Mouse (Mus musculus) CH12.LX (cell line): ENCODE results near the gene Atp13a2. TPM values are rescaled to one million over a fixed set of nuclear protein-coding genes. Genes with fewer than 3 reads are reported as not detected.

Source experiments
- DNase-seq: peaks from one replicate; pipeline ENCODE4 v3.0.0-alpha.2; 2013; ENCODE audit errors: extremely low read depth
- H3K27ac ChIP-seq: 2 replicates; pipeline ENCODE4 v1.5.1; 2012; ENCODE audit warnings: low read depth, mild to moderate bottlenecking, control low read depth, moderate library complexity; ENCODE audit not compliant: insufficient read depth
- H3K27me3 ChIP-seq: replicated peaks from 2 replicates; pipeline ENCODE3; 2012; ENCODE audit warnings: inconsistent platforms
- H3K36me3 ChIP-seq, 2 experiments: replicated peaks in 1 of 2; 2 replicates each; pipeline versions ENCODE3 to v1.6.1; 2012; ENCODE audit warnings: inconsistent platforms in 1 of 2, low read length in 1 of 2, mild to moderate bottlenecking in 1 of 2, mixed read lengths in 1 of 2, moderate library complexity in 1 of 2; ENCODE audit not compliant: control insufficient read depth in 1 of 2, insufficient read depth in 1 of 2
- H3K4me1 ChIP-seq, 2 experiments: 2 replicates each; pipeline ENCODE4 v1.6.1; 2012; ENCODE audit warnings: inconsistent platforms in 1 of 2, moderate library complexity in 1 of 2; ENCODE audit not compliant: insufficient read depth in 2 of 2, control insufficient read depth in 1 of 2
- H3K4me2 ChIP-seq: 2 replicates; pipeline ENCODE4 v1.6.1; 2012; ENCODE audit warnings: low read depth, mild to moderate bottlenecking, control low read depth; ENCODE audit not compliant: poor library complexity, insufficient read depth, severe bottlenecking
- H3K4me3 ChIP-seq, 3 experiments: fragments of 150-350 bp in 1 of 3; sonication (generic) in 1 of 3; replicated peaks in 1 of 3; 2 replicates each; pipeline versions ENCODE3 to v1.5.1; 2011 to 2012; ENCODE audit warnings: low read depth in 2 of 3, low read length in 2 of 3, mild to moderate bottlenecking in 2 of 3, moderate library complexity in 2 of 3, control low read depth in 1 of 3, improper control_type of control experiment in 1 of 3, inconsistent platforms in 1 of 3, mixed read lengths in 1 of 3; ENCODE audit not compliant: poor library complexity in 1 of 3
- H3K79me2 ChIP-seq: replicated peaks from 2 replicates; pipeline ENCODE4 v1.6.1; 2012; ENCODE audit warnings: mild to moderate bottlenecking, moderate library complexity; ENCODE audit not compliant: control insufficient read depth, poor library complexity, insufficient read depth, severe bottlenecking; ENCODE audit errors: extremely low read depth
- H3K9ac ChIP-seq: 2 replicates; pipeline ENCODE4 v1.6.1; 2012; ENCODE audit warnings: low read depth, mild to moderate bottlenecking, control low read depth, moderate library complexity; ENCODE audit not compliant: insufficient read depth
- H3K9me3 ChIP-seq: replicated peaks from 2 replicates; pipeline ENCODE3; 2012; ENCODE audit warnings: low read length, inconsistent platforms, mixed read lengths
- BHLHE40 ChIP-seq: IDR thresholded peaks from 2 replicates; pipeline ENCODE4 v1.6.1; 2011; ENCODE audit warnings: mild to moderate bottlenecking, low read depth, low read length, improper control_type of control experiment
- CTCF ChIP-seq, 2 experiments: IDR thresholded peaks in 1 of 2; conservative IDR thresholded peaks in 1 of 2; 2 replicates each; pipeline ENCODE4 v1.5.1; 2011 to 2012; ENCODE audit warnings: low read depth in 2 of 2, low read length in 2 of 2, improper control_type of control experiment in 1 of 2, inconsistent platforms in 1 of 2, mild to moderate bottlenecking in 1 of 2, moderate library complexity in 1 of 2
- HCFC1 ChIP-seq: IDR thresholded peaks from 2 replicates; pipeline ENCODE4 v1.6.1; 2012; ENCODE audit warnings: low read depth, mild to moderate bottlenecking, inconsistent platforms, low read length, improper control_type of control experiment
- IRF4 ChIP-seq: IDR thresholded peaks from 2 replicates; pipeline ENCODE4 v1.6.1; 2014; ENCODE audit warnings: low read depth, mild to moderate bottlenecking, inconsistent platforms, low read length, improper control_type of control experiment
- MAZ ChIP-seq: IDR thresholded peaks from 2 replicates; pipeline ENCODE4 v1.6.1; 2012; ENCODE audit warnings: low read depth, mild to moderate bottlenecking, inconsistent platforms, low read length, improper control_type of control experiment, moderate library complexity
- MXI1 ChIP-seq: IDR thresholded peaks from 2 replicates; pipeline ENCODE4 v1.6.1; 2011; ENCODE audit warnings: mild to moderate bottlenecking, low read depth, low read length, improper control_type of control experiment
- MYC ChIP-seq: IDR thresholded peaks from 2 replicates; pipeline ENCODE4 v1.6.1; 2011; ENCODE audit warnings: low read depth, mild to moderate bottlenecking, improper control_type of control experiment, low read length
- RAD21 ChIP-seq: IDR thresholded peaks from 2 replicates; pipeline ENCODE4 v1.6.1; 2011; ENCODE audit warnings: low read depth, mild to moderate bottlenecking, low read length, improper control_type of control experiment, moderate library complexity
- SMC3 ChIP-seq: IDR thresholded peaks from 2 replicates; pipeline ENCODE4 v1.6.1; 2011; ENCODE audit warnings: low read depth, low read length, improper control_type of control experiment
- TBP ChIP-seq: conservative IDR thresholded peaks from 2 replicates; pipeline ENCODE4 v1.6.1; 2011; ENCODE audit warnings: low read depth, low read length, improper control_type of control experiment
- ZC3H11A ChIP-seq: IDR thresholded peaks from 2 replicates; pipeline ENCODE4 v1.6.1; 2012; ENCODE audit warnings: low read depth, mild to moderate bottlenecking, inconsistent platforms, low read length, improper control_type of control experiment
- ZKSCAN1 ChIP-seq: IDR thresholded peaks from 2 replicates; pipeline ENCODE4 v1.6.1; 2012; ENCODE audit warnings: low read depth, inconsistent platforms, low read length, improper control_type of control experiment, borderline replicate concordance
- ZNF384 ChIP-seq: IDR thresholded peaks from 2 replicates; pipeline ENCODE4 v1.6.1; 2012; ENCODE audit warnings: low read depth, low read length, improper control_type of control experiment, inconsistent platforms
- dilution Hi-C: fragments of 300-500 bp; cut with MboI; formaldehyde crosslinking; loops from 2 replicates; pipeline ENCODE4 v1.14.3; 2020; ENCODE audit warnings: low sequenced_read_pairs; ENCODE audit not compliant: extremely low pct_unique_long_range_greater_than_20kb, extremely low pct_ligation_motif_present
- in situ Hi-C: fragments of 300-500 bp; cut with MboI; formaldehyde crosslinking; loops from 3 replicates; pipeline ENCODE4 v1.14.3; 2019; ENCODE audit warnings: low sequenced_read_pairs, low pct_ligation_motif_present, low pct_unique_long_range_greater_than_20kb, mixed read lengths
- polyA plus RNA-seq: library from polyadenylated mRNA; unstranded; fragments of >175 nt; gene quantifications from 2 replicates; pipeline ENCODE4 v1.2.1, GENCODE M21; 2012; ENCODE audit warnings: low read depth; ENCODE audit not compliant: insufficient read length
- total RNA-seq, 2 experiments: library from RNA; depleted of rRNA; stranded (reverse); fragments of 300-350 nt in 1 of 2; fragments of >200 nt in 1 of 2; gene quantifications; 2 replicates each; pipeline ENCODE4 v1.2.3; 2012 to 2014

Atp13a2 gene
- total and polyA plus RNA-seq, 3 experiments, result 22.2 to 54.7 (median 48.5) TPM

GRCm38 (mm10) chr4:140945571-140945970 is 41.1 kb upstream of the Atp13a2 start:
- DNase-seq, result no peak
- H3K4me1 ChIP-seq, result peaks cover 3 to 15% of the 10 kb centered on the region in 2 experiments; a peak in 3 of 4 replicates
- in situ Hi-C loops (no loop called here), dilution Hi-C loops (no loop called here)
- H3K4me3 ChIP-seq, result no peak overlapping the region
- no peak overlapping the region for H3K4me2 ChIP-seq
- no peak overlapping the region for H3K9ac ChIP-seq
- H3K36me3 ChIP-seq, result no peaks in the 10 kb centered on the region
- H3K9me3 ChIP-seq, result peaks cover 17% of the 10 kb centered on the region
- no peaks in the 10 kb centered on the region for H3K79me2 ChIP-seq
- no peak for TF ChIP-seq ZNF384
- no peak for TF ChIP-seq SMC3
- no peak for TF ChIP-seq CTCF (conservative IDR thresholded peaks at IDR 0.05 in 1 of 2, IDR thresholded peaks at IDR 0.05 in 1 of 2; ENCODE audit: low read depth in 2 of 2, low read length in 2 of 2)
- TF ChIP-seq HCFC1, result no peak
- TF ChIP-seq, all 38 proteins: peak for 0
- Histone ChIP-seq H3K27ac (no peak overlapping the region), H3K27me3 (peaks cover 19% of the 10 kb centered on the region)

- H3K27ac ChIP-seq, result no peak overlapping the region
- dilution Hi-C loops, result no loop called here
- H3K9ac ChIP-seq, result no peak overlapping the region
- peaks cover 22% of the 10 kb centered on the region for H3K27me3 ChIP-seq
- H3K4me1 ChIP-seq, result peaks cover 3 to 15% of the 10 kb centered on the region in 2 experiments; a peak in 3 of 4 replicates
- no peaks in the 10 kb centered on the region for H3K36me3 ChIP-seq
- no peak for TF ChIP-seq MYC
- no peak for TF ChIP-seq RAD21
- TF ChIP-seq ZC3H11A, result no peak
- TF ChIP-seq, all 38 proteins: peak for 0
- Histone ChIP-seq H3K79me2 (no peaks in the 10 kb centered on the region), H3K4me2 (no peak overlapping the region), H3K4me3 (no peak overlapping the region), H3K9me3 (peaks cover 17% of the 10 kb centered on the region)
- in situ Hi-C loops, result no loop called here
- DNase-seq, result no peak
Observed at GRCm38 (mm10) chr4:140946048-140946447, 40.6 kb upstream of the Atp13a2 start.

DNA sequence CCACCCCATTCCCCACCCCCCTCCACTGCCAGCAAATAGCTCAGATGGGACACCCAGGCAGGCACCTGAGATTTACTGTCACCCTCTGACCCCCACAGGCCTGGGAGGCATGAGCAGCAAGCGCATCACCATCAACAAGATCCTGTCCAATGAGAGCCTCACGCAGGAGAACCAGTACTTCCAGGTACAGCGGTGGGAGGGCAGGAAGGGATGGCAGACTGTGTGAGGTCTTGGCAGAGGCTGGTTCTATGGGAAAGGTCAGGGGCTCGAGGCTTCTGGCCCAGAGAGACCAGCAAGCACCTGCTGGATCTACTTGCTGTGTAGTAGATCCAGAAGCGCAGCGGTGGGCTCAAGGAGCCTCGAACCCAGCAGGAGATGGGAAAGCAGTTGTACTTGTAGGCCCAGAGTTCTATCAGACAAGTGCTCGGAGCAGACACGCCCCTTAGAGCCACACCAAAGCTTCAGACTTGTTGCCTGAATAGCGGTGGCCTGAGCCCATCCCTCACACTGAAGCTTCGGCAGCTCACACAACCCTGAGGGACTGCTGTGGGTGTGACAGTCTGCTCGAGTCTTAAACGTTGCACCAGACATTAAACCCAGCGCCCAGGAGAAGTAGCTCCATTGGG is 40.0 kb upstream of the Atp13a2 start:
- TF ChIP-seq TBP (no peak), BHLHE40 (no peak), MAZ (no peak), MXI1 (no peak), ZKSCAN1 (no peak), IRF4 (no peak), MYC (no peak)
- no peak overlapping the region for H3K9ac ChIP-seq
- in situ Hi-C loops (no loop called here), dilution Hi-C loops (no loop called here)
- H3K4me1 ChIP-seq, result peaks cover 5 to 15% of the 10 kb centered on the region in 2 experiments; a peak in 3 of 4 replicates
- H3K4me3 ChIP-seq, result no peak overlapping the region
- no peaks in the 10 kb centered on the region for H3K79me2 ChIP-seq
- peaks cover 22% of the 10 kb centered on the region for H3K27me3 ChIP-seq
- peaks cover 17% of the 10 kb centered on the region for H3K9me3 ChIP-seq
- DNase-seq, result no peak
- no peaks in the 10 kb centered on the region for H3K36me3 ChIP-seq
- H3K27ac ChIP-seq, result no peak overlapping the region
- H3K4me2 ChIP-seq, result no peak overlapping the region
